Mouse (Mus musculus) stomach, postnatal 0 days (tissue): ENCODE results near the gene Mlx.

Experiments used
- CTCF ChIP-seq: IDR thresholded peaks from 2 replicates; pipeline ENCODE4 v1.5.1; 2016; ENCODE audit warnings: antibody characterized with exemption, low read depth, mild to moderate bottlenecking, moderate library complexity
- EP300 ChIP-seq: optimal IDR thresholded peaks from 2 replicates; pipeline ENCODE3; 2016; ENCODE audit warnings: antibody characterized with exemption

- TF ChIP-seq CTCF: no peak
- TF ChIP-seq EP300: no peak
These were observed 778 bp upstream of the Mlx start for GRCm38 (mm10) chr11:101086323-101086674.
